Mouse (Mus musculus) stomach, postnatal 0 days (tissue): ENCODE measurements around the gene Gm28553. TPM values are rescaled to one million over a fixed set of nuclear protein-coding genes. Genes with fewer than 3 reads are reported as not detected.
"Not testable (repeated sequence)": the region's sequence is repeated elsewhere in the genome, so short reads cannot be mapped to it uniquely, and the experiment has no call there.

ENCODE experiments used
- ATAC-seq: fragments of 200-750 bp; cut with Nextera tagmentation; 2 replicates; pipeline ENCODE4 v1.8.0; 2017; ENCODE audit not compliant: low FRiP score, low TSS enrichment
- DNase-seq: peaks from one replicate; pipeline ENCODE4 v3.0.0-alpha.2; 2016; ENCODE audit warnings: low spot score
- H3K27ac ChIP-seq: fragments of 300-500 bp; sonication (generic); replicated peaks from 2 replicates; pipeline ENCODE4 v1.5.1; 2014; ENCODE audit warnings: mild to moderate bottlenecking, control low read depth
- H3K27me3 ChIP-seq: fragments of 300-500 bp; sonication (generic); 2 replicates; pipeline ENCODE4 v1.6.1; 2014; ENCODE audit warnings: low read length; ENCODE audit not compliant: control insufficient read depth, insufficient read depth
- H3K36me3 ChIP-seq: fragments of 300-500 bp; sonication (generic); 2 replicates; pipeline ENCODE4 v1.6.1; 2014; ENCODE audit warnings: low read length, mixed read lengths; ENCODE audit not compliant: control insufficient read depth, insufficient read depth
- H3K4me1 ChIP-seq: fragments of 300-500 bp; sonication (generic); replicated peaks from 2 replicates; pipeline ENCODE4 v1.6.1; 2014; ENCODE audit warnings: antibody characterized with exemption; ENCODE audit not compliant: control insufficient read depth, insufficient read depth
- H3K4me2 ChIP-seq: fragments of 300-500 bp; sonication (generic); replicated peaks from 2 replicates; pipeline ENCODE4 v1.6.1; 2014; ENCODE audit warnings: low read depth, mild to moderate bottlenecking, control low read depth, moderate library complexity
- H3K4me3 ChIP-seq: fragments of 300-500 bp; sonication (generic); 2 replicates; pipeline ENCODE4 v1.5.1; 2014; ENCODE audit warnings: low read depth, low read length, control low read depth
- H3K9ac ChIP-seq: fragments of 300-500 bp; sonication (generic); 2 replicates; pipeline ENCODE4 v1.6.1; 2014; ENCODE audit warnings: mild to moderate bottlenecking, low read length, control low read depth, mixed read lengths
- H3K9me3 ChIP-seq: fragments of 300-500 bp; sonication (generic); 2 replicates; pipeline ENCODE4 v1.6.1; 2016; ENCODE audit warnings: low read length; ENCODE audit not compliant: control insufficient read depth
- WGBS: fragments of 180-500 bp; shearing (Covaris S2); extraction: QIAGEN DNeasy Blood & Tissue Kit; methylation state at CpG from one replicate; pipeline ENCODE4 v1.1.7; 2014; 5-methylcytosine and 5-hydroxymethylcytosine counted together
- polyA plus RNA-seq: library from polyadenylated mRNA; unstranded; fragments of >200 nt; fragmentation: Nextera tagmentation; extraction: Ambion mirVana; gene quantifications from 2 replicates; pipeline ENCODE4 v1.2.1, GENCODE M21; 2015

Gm28553 gene
- not detected in 2 replicates for polyA plus RNA-seq

- H3K9ac ChIP-seq, H3K4me3 ChIP-seq, H3K4me2 ChIP-seq, ATAC-seq, DNase-seq, H3K27me3 ChIP-seq, H3K9me3 ChIP-seq, H3K4me1 ChIP-seq, H3K27ac ChIP-seq, H3K36me3 ChIP-seq: not testable (repeated sequence)
- no CpG with 5 or more reads among the region's 5 CpGs for WGBS
Observed at GRCm38 (mm10) chrY:48856197-48856596, at the start of gene Gm28553. TSS of gene Gm28553 (plus strand) at chrY:48856497.
